Mouse (Mus musculus): ENCODE measurements around the gene Ncoa3.

- TF ChIP-seq CTCF (IDR thresholded peaks at IDR 0.05; ENCODE audit: low read depth) (no peak), EP300 (IDR thresholded peaks at IDR 0.05; ENCODE audit: low read depth) (no peak)
Observed at GRCm38 (mm10) chr2:166003004-166003403, 10.6 kb downstream of the Ncoa3 start.

All from liver, embryonic 14.5 days (tissue).